23 mouse cellular contexts compared by ENCODE assay signal in genomic region chr15:80650412-80650811, GRCm38 (mm10).
"Had no signal": no experiment of that assay in that cellular context is flagged by ENCODE, and none has a peak within 500 bp of the region (broad histone marks: within the 10 kb centered on the region; RNA-seq: fewer than 3 reads in every experiment).

No protein-coding gene starts in this region.

- H3K4me2 ChIP-seq: heart, embryonic 12.5 days; hindbrain, embryonic 15.5 days; kidney, embryonic 15.5 days; limb, embryonic 13.5 days; limb, embryonic 15.5 days had no signal

- H3K27ac ChIP-seq: gastrocnemius, adult 2 months; heart, embryonic 10.5 days; hindbrain, embryonic 15.5 days; hindbrain, postnatal 0 days; kidney, embryonic 15.5 days; kidney, postnatal 0 days; limb, embryonic 13.5 days; limb, embryonic 15.5 days had no signal

- H3K4me1 ChIP-seq: hindbrain, embryonic 15.5 days had no signal

- DNase-seq: gastrocnemius, adult 2 months; gastrocnemius, postnatal 10 days; gastrocnemius, postnatal 25 days; heart, adult 18-20 months; heart, postnatal 10 days; heart, postnatal 4 days; kidney, adult 11 months; kidney, adult 2 months; kidney, adult 9 months; kidney, postnatal 14 days; kidney, postnatal 36 days; layer of hippocampus, adult 9-11 months; layer of hippocampus, postnatal 36 days; left cerebral cortex, postnatal 4 days had no signal

- H3K9ac ChIP-seq: heart, embryonic 12.5 days; hindbrain, embryonic 15.5 days; kidney, embryonic 15.5 days; limb, embryonic 13.5 days; limb, embryonic 15.5 days had no signal

- H3K4me3 ChIP-seq: gastrocnemius, adult 2 months; heart, embryonic 10.5 days; heart, embryonic 12.5 days; hindbrain, embryonic 15.5 days; kidney, embryonic 15.5 days; limb, embryonic 13.5 days; limb, embryonic 15.5 days had no signal

- H3K27me3 ChIP-seq: hindbrain, embryonic 15.5 days; kidney, embryonic 15.5 days; limb, embryonic 13.5 days; limb, embryonic 15.5 days had no signal

- H3K36me3 ChIP-seq: heart, embryonic 10.5 days; heart, embryonic 12.5 days; hindbrain, embryonic 15.5 days; kidney, embryonic 15.5 days; limb, embryonic 13.5 days; limb, embryonic 15.5 days had no signal

- ATAC-seq: hindbrain, postnatal 0 days; intestine, embryonic 16.5 days had no signal

- H3K9me3 ChIP-seq: heart, embryonic 10.5 days; heart, embryonic 12.5 days; hindbrain, embryonic 15.5 days; kidney, embryonic 15.5 days; limb, embryonic 13.5 days; limb, embryonic 15.5 days had no signal
